ENCODE assay signal across 11 mouse cellular contexts in genomic region chr19:57200477-57201089, GRCm38 (mm10).
DNase-seq lines count a peak whose midpoint lies in the region; ATAC-seq and TF ChIP-seq lines count a peak whose summit lies in the region.
"Had no signal": no experiment of that assay in that cellular context is flagged by ENCODE, and none has a peak within 500 bp of the region (broad histone marks: within the 10 kb centered on the region; RNA-seq: fewer than 3 reads in every experiment).

No protein-coding gene starts in this region.

- H3K9ac ChIP-seq in kidney, embryonic 14.5 days (ENCODE audit: low read depth, low read length): no peak overlapping the region
- H3K9ac ChIP-seq in intestine, postnatal 0 days (ENCODE audit: low read depth, low read length): no peak overlapping the region
- H3K9ac ChIP-seq in hindbrain, embryonic 12.5 days: no peak overlapping the region
- H3K9ac ChIP-seq in forebrain, embryonic 12.5 days: no peak overlapping the region
- H3K9ac ChIP-seq: hindbrain, embryonic 15.5 days; midbrain, embryonic 12.5 days had no signal

- no peaks in the 10 kb centered on the region for H3K9me3 ChIP-seq in kidney, embryonic 14.5 days (ENCODE audit: control insufficient read depth, low read length)
- H3K9me3 ChIP-seq in intestine, postnatal 0 days (ENCODE audit: control insufficient read depth): no peaks in the 10 kb centered on the region
- no peaks in the 10 kb centered on the region for H3K9me3 ChIP-seq in hindbrain, embryonic 12.5 days (replicated peaks)
- H3K9me3 ChIP-seq in forebrain, embryonic 12.5 days: no peaks in the 10 kb centered on the region
- H3K9me3 ChIP-seq: forebrain, embryonic 10.5 days; hindbrain, embryonic 15.5 days; midbrain, embryonic 12.5 days had no signal

- no peak for TF ChIP-seq CTCF in intestine, postnatal 0 days (IDR thresholded peaks at IDR 0.05; ENCODE audit: low read depth)

- 25% methylated on average over 12 of the region's 12 CpGs for WGBS in kidney, embryonic 14.5 days
- WGBS in intestine, postnatal 0 days: 44% methylated on average over 12 of the region's 12 CpGs
- 53% methylated on average over 12 of the region's 12 CpGs for WGBS in hindbrain, embryonic 12.5 days
- WGBS in forebrain, embryonic 12.5 days: 73% methylated on average over 12 of the region's 12 CpGs

- no peak for DNase-seq in kidney, adult 8-10 months
- peak; percentile 38 to 52 for DNase-seq in lung, postnatal 4 days
- DNase-seq in left cerebral cortex, adult 9 months (ENCODE audit: low spot score in 2 of 2): no peak

- H3K36me3 ChIP-seq in kidney, embryonic 14.5 days (ENCODE audit: control insufficient read depth, insufficient read depth, low read length): no peaks in the 10 kb centered on the region
- no peaks in the 10 kb centered on the region for H3K36me3 ChIP-seq in intestine, postnatal 0 days (ENCODE audit: control insufficient read depth, insufficient read depth)
- H3K36me3 ChIP-seq in hindbrain, embryonic 12.5 days: no peaks in the 10 kb centered on the region
- H3K36me3 ChIP-seq in forebrain, embryonic 12.5 days (replicated peaks): no peaks in the 10 kb centered on the region
- H3K36me3 ChIP-seq: forebrain, embryonic 10.5 days; hindbrain, embryonic 15.5 days; midbrain, embryonic 12.5 days had no signal

- H3K4me1 ChIP-seq in kidney, embryonic 14.5 days (ENCODE audit: control insufficient read depth, insufficient read depth, low read length): peaks cover 25% of the 10 kb centered on the region
- H3K4me1 ChIP-seq in intestine, postnatal 0 days (replicated peaks; ENCODE audit: control insufficient read depth, insufficient read depth, low read length): peaks cover 7% of the 10 kb centered on the region; the same call in 1 of the 2 replicates
- H3K4me1 ChIP-seq in hindbrain, embryonic 12.5 days: peaks cover 42% of the 10 kb centered on the region
- peaks cover 31% of the 10 kb centered on the region for H3K4me1 ChIP-seq in forebrain, embryonic 12.5 days

- H3K4me3 ChIP-seq in kidney, embryonic 14.5 days (ENCODE audit: low read length): no peak overlapping the region
- H3K4me3 ChIP-seq in intestine, postnatal 0 days (ENCODE audit: low read depth, low read length): no peak overlapping the region
- H3K4me3 ChIP-seq in hindbrain, embryonic 12.5 days: no peak overlapping the region
- H3K4me3 ChIP-seq in forebrain, embryonic 12.5 days (replicated peaks): no peak overlapping the region
- H3K4me3 ChIP-seq: forebrain, embryonic 10.5 days; hindbrain, embryonic 15.5 days; midbrain, embryonic 12.5 days had no signal

- no peaks in the 10 kb centered on the region for H3K27me3 ChIP-seq in kidney, embryonic 14.5 days (ENCODE audit: control insufficient read depth, insufficient read depth, low read length)
- H3K27me3 ChIP-seq in intestine, postnatal 0 days (replicated peaks; ENCODE audit: control insufficient read depth, insufficient read depth, low read length): no peaks in the 10 kb centered on the region
- peaks cover 8% of the 10 kb centered on the region for H3K27me3 ChIP-seq in hindbrain, embryonic 12.5 days
- peaks cover 25% of the 10 kb centered on the region for H3K27me3 ChIP-seq in forebrain, embryonic 12.5 days

- H3K27ac ChIP-seq in kidney, embryonic 14.5 days (ENCODE audit: low read depth, low read length): no peak overlapping the region
- no peak overlapping the region; the same call in 1 of the 2 replicates for H3K27ac ChIP-seq in intestine, postnatal 0 days (ENCODE audit: low read depth, low read length)
- H3K27ac ChIP-seq in hindbrain, embryonic 12.5 days: no peak overlapping the region
- H3K27ac ChIP-seq in forebrain, embryonic 12.5 days: no peak overlapping the region
- H3K27ac ChIP-seq: forebrain, embryonic 10.5 days; hindbrain, embryonic 15.5 days; midbrain, embryonic 12.5 days had no signal

- peak; percentile 53; the same call in 1 of the 2 replicates for ATAC-seq in kidney, embryonic 14.5 days (ENCODE audit: low FRiP score, low TSS enrichment)
- peak; percentile 51; the same call in 1 of the 2 replicates for ATAC-seq in granulocyte monocyte progenitor cell, adult 5-6 weeks (replicated peaks; ENCODE audit: poor library complexity, severe bottlenecking)
- 0 out of 2 replicates have a peak, but pooled peaks have one; percentile 25 for ATAC-seq in intestine, postnatal 0 days
- no peak for ATAC-seq in hindbrain, embryonic 12.5 days (ENCODE audit: low FRiP score)
- ATAC-seq in forebrain, embryonic 12.5 days (ENCODE audit: low FRiP score): no peak

- H3K4me2 ChIP-seq in kidney, embryonic 14.5 days (replicated peaks; ENCODE audit: low read depth, low read length): no peak overlapping the region
- H3K4me2 ChIP-seq in intestine, postnatal 0 days (replicated peaks; ENCODE audit: low read depth): no peak overlapping the region
- H3K4me2 ChIP-seq in hindbrain, embryonic 12.5 days (replicated peaks): no peak overlapping the region
- no peak overlapping the region for H3K4me2 ChIP-seq in forebrain, embryonic 12.5 days
- H3K4me2 ChIP-seq: hindbrain, embryonic 15.5 days; midbrain, embryonic 12.5 days had no signal

Comparison
In these comparisons a context has a peak if more than half of its experiments do, and no peak if none do; other contexts are left out.
1. ATAC-seq: peak in kidney, embryonic 14.5 days (single experiment), granulocyte monocyte progenitor cell, adult 5-6 weeks (single experiment) and intestine, postnatal 0 days (single experiment); none in hindbrain, embryonic 12.5 days (single experiment) and forebrain, embryonic 12.5 days (single experiment).
2. DNase-seq: peak in lung, postnatal 4 days (2 of 2); none in kidney, adult 8-10 months (0 of 2) and left cerebral cortex, adult 9 months (0 of 2).